Mouse (Mus musculus) forebrain, embryonic 10.5 days (tissue): Measurements from ENCODE around the gene Fam178b. TPM values are rescaled to one million over a fixed set of nuclear protein-coding genes. Genes with fewer than 3 reads are reported as not detected.
A peak's percentile ranks its signal among the peaks of the same experiment; 100 is the strongest.
"Not testable (repeated sequence)": the region's sequence is repeated elsewhere in the genome, so short reads cannot be mapped to it uniquely, and the experiment has no call there.

Source experiments
- DNase-seq: peaks from one replicate; pipeline ENCODE4 v3.0.0-alpha.2; 2017; ENCODE audit warnings: low spot score; ENCODE audit errors: extremely low spot score
- H3K27ac ChIP-seq: fragments of 300-500 bp; sonication (generic); 2 replicates; pipeline ENCODE4 v1.5.1; 2016; ENCODE audit warnings: mild to moderate bottlenecking
- H3K27me3 ChIP-seq: fragments of 300-500 bp; sonication (generic); 2 replicates; pipeline ENCODE4 v1.6.1; 2016; ENCODE audit warnings: mild to moderate bottlenecking; ENCODE audit not compliant: poor library complexity, severe bottlenecking
- H3K36me3 ChIP-seq: fragments of 300-500 bp; sonication (generic); replicated peaks from 2 replicates; pipeline ENCODE4 v1.6.1; 2016; ENCODE audit warnings: mild to moderate bottlenecking, moderate library complexity
- H3K4me1 ChIP-seq: fragments of 300-500 bp; sonication (generic); 2 replicates; pipeline ENCODE4 v1.6.1; 2016
- H3K4me3 ChIP-seq: fragments of 300-500 bp; sonication (generic); 2 replicates; pipeline ENCODE4 v1.5.1; 2016; ENCODE audit warnings: mild to moderate bottlenecking, moderate library complexity
- H3K9me3 ChIP-seq: fragments of 300-500 bp; sonication (generic); 2 replicates; pipeline ENCODE4 v1.6.1; 2016; ENCODE audit warnings: mild to moderate bottlenecking, moderate library complexity
- WGBS: fragments of 180-500 bp; shearing (Covaris S2); methylation state at CpG from one replicate; pipeline ENCODE4 v1.1.7; 2016; 5-methylcytosine and 5-hydroxymethylcytosine counted together
- polyA plus RNA-seq: library from polyadenylated mRNA; unstranded; fragments of >200 nt; fragmentation: Nextera tagmentation; extraction: Ambion mirVana; gene quantifications from 2 replicates; pipeline ENCODE4 v1.2.1, GENCODE M21; 2016

The Fam178b gene
- polyA plus RNA-seq, 1 experiment from 2014 or later = 0.42 TPM

DNA sequence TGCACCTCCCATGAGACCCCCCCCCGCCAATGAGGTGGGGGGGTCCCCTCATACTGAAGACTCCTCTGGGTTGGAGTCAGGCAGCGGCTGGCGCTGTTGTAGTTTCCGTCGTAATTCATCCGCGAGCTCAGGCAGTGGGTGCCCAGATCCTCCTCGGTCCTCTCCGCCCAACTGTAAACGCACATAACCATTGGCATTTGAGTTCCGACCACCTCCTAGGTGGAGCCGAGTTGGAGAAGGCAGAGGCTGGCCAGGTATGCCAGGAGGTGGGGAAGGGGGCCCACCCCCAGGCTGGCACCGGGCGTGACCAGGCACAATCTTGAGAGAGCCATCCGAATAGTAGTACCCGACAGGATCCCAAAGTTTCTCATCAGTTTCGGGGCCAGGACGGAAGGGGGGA lies 133.5 kb downstream of the Fam178b start:
- H3K36me3 ChIP-seq = peaks cover 66% of the 10 kb centered on the region
- 90% methylated on average over 18 of the region's 18 CpGs for WGBS
- H3K4me1 ChIP-seq = peaks cover 53% of the 10 kb centered on the region
- DNase-seq = no peak
- H3K9me3 ChIP-seq = no peaks in the 10 kb centered on the region
- H3K27me3 ChIP-seq = no peaks in the 10 kb centered on the region
- no peak overlapping the region for H3K27ac ChIP-seq
- H3K4me3 ChIP-seq = no peak overlapping the region

DNA sequence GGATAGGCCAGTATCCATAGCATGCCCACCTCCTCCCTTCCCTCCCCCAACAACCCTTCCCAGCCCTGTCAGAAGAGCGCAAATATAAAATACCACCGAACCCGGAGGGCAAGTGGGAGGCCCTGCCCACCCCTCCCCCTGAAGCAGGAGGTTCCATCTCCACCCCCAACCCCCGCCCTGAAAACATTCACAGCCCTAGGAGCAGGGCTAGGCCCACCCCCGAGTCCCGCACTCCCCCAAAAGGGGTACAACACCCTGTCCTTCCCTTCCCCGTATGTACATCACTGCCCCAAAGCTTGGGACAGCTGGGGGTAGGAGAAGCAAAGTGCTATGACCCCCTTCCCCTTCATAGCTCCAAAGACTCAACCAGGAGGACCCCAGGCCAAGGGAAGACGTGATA lies 134.2 kb downstream of the Fam178b start:
- peaks cover 46% of the 10 kb centered on the region for H3K4me1 ChIP-seq
- no peaks in the 10 kb centered on the region for H3K27me3 ChIP-seq
- H3K27ac ChIP-seq = no peak overlapping the region
- H3K36me3 ChIP-seq = peaks cover 58% of the 10 kb centered on the region
- no peaks in the 10 kb centered on the region for H3K9me3 ChIP-seq
- no peak for DNase-seq
- WGBS = 67% methylated on average over 8 of the region's 8 CpGs
- H3K4me3 ChIP-seq = no peak overlapping the region

DNA sequence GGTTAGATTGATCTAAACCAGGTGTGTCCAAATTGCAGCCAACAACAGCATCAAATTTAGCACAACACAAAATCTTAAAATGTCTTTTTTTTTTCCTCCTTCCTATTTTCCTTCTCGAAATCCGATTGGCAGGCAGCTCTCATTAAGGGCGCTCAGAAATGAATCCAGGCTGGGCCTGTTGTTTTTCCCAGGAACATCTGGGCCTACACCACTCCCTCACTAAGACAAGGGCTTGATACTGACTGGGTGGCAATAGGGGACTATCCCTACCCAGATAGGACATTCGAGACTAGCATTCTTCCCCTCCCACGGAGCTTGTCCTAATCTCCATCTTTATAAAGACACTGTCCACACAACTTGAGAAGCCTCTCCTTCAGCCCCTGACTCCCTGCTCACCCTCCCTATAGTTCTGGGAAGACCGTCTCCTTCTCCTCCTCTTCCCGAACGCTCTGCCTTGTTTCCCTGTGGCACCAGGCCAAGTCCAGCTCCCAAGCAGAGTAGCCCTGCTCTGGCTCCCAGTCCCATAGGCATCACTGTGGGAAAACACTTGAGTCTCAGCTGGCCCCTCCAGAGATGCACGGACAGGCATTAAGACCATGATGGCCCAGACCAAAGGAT lies 134.9 kb downstream of the Fam178b start:
- Histone ChIP-seq H3K4me1 (peaks cover 46% of the 10 kb centered on the region), H3K4me3 (no peak overlapping the region), H3K27me3 (no peaks in the 10 kb centered on the region), H3K9me3 (no peaks in the 10 kb centered on the region), H3K27ac (peak overlapping the region; percentile 88; the same call in 1 of the 2 replicates), H3K36me3 (peaks cover 52% of the 10 kb centered on the region)
- WGBS = 56% methylated on average over 9 of the region's 9 CpGs
- DNase-seq = no peak

DNA sequence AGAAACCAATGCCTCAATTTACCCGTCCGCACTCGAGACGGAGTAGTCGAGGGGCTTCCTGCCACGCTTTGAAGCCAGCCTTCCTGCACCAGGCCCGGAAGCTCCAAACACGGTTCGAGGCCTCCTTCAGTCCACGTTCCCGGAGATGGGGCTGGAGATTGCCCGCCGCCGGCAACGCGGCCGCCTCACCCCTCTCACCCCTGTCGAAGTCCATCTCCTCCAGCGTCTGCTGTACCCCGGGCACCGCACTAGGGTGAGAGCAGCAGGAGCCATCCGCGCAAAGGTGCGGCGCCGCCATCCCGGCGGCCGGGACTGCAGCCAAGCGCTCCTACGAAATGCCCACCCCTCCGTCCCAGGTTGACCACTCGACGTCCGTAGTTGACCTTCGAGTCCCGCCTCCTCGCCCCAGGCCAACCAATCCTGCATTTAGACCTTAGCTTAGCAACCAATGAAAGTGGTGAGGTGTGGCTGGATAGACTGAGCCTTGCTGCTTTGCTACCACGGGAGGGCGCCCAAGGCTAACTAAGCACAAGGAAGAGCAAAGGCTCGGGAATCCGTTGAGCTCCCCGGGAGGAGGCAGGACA lies 136.0 kb downstream of the Fam178b start, which contains the start of gene Ankrd39:
Gene Ankrd39, minus strand, starts transcription at position 558 of the 584 bp plus-strand sequence.
- under 1% methylated on average over 43 of the region's 43 CpGs for WGBS
- Histone ChIP-seq H3K4me1 (peaks cover 46% of the 10 kb centered on the region), H3K27me3 (no peaks in the 10 kb centered on the region), H3K36me3 (peaks cover 47% of the 10 kb centered on the region), H3K9me3 (no peaks in the 10 kb centered on the region), H3K27ac (peak within 1 kb of the TSS; percentile 88), H3K4me3 (peak within 1 kb of the TSS; percentile 76)
- peak; percentile 98 for DNase-seq

DNA sequence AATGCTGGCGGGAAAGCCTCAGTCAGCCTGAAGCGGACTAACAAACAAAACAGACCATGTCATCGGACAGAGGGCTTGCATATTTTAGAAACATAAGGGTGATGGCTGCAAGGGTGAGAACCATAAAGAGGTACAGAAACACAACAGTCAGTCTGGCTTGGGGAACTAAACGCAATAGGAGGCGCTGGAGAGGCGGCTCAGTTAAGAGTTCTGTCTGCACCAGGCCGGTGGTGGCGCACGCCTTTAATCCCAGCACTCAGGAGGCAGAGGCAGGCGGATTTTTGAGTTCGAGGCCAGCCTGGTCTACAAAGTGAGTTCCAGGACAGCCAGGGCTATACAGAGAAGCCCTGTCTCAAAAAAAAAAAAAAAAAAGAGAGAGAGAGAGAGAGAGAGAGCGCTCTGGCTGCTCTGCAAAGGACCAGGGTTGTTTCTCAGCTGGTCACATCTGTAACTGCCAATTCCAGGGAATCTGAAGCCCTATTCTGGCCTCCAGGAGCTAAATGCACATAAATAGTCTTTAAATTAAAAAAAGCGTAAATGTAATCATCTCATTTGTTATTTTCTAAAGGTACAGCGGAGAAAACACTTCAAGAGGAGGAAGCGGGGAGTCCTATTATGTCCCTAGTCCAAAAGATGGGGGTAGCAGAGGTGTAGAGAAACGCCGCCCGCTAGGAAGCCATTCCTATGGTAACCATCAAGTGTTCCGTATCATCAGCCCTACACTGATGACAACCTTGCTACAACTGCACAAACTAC lies 137.0 kb downstream of the Fam178b start:
- DNase-seq = no peak
- H3K36me3 ChIP-seq = peaks cover 47% of the 10 kb centered on the region
- 0 out of 2 replicates have a peak overlapping the region, but pooled peaks have one; percentile 88 for H3K27ac ChIP-seq
- H3K4me3 ChIP-seq = peak overlapping the region; percentile 76
- WGBS = 75% methylated on average over 19 of the region's 19 CpGs
- H3K4me1 ChIP-seq = peaks cover 46% of the 10 kb centered on the region
- no peaks in the 10 kb centered on the region for H3K9me3 ChIP-seq
- no peaks in the 10 kb centered on the region for H3K27me3 ChIP-seq

DNA sequence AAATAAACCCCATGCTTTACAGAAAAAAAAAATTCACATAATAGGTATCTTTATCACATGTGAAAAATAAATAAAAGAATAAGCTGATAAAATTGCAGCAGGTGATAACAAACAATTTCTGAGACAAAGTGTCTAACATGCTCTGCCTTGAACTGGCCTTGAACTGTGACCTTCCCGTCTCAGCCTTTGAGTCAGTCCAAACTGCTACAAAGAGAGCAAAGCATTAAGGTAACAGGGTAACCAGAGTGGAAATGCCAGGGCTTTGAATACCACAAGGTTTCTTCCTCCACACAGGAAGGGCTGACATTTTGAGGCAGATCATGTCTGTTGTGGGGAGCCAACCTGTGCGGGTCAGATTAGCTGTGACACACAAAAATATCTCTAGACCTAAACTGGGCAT lies 137.6 kb downstream of the Fam178b start:
- 84% methylated on average over 2 of the region's 2 CpGs for WGBS

DNA sequence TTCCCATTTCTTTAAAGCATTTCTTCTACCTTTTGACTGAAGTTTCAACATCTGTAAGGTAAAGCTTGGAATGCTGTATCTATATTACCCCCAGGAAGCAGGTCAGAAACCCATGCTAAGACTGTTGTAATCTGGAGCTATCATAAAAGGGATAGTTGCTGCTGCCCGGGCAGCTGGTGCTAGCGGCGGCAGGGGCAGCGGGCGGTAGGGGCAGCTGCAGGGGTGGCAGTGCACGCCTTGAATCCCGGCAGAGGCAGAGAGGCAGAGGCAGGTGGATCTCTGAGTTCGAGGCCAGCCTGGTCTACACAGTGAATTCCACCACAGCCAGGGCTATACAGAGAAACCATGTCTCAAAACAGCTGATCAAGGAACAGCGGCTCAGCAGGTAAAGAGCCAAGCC lies 140.1 kb downstream of the Fam178b start:
- H3K27ac ChIP-seq = no peak overlapping the region
- no peak for DNase-seq
- no peak overlapping the region for H3K4me3 ChIP-seq
- H3K4me1 ChIP-seq = peaks cover 25% of the 10 kb centered on the region
- no peaks in the 10 kb centered on the region for H3K27me3 ChIP-seq
- peaks cover 45% of the 10 kb centered on the region for H3K36me3 ChIP-seq
- WGBS = 96% methylated on average over 9 of the region's 9 CpGs
- H3K9me3 ChIP-seq = no peaks in the 10 kb centered on the region

More for the DNA sequence above, 137.6 kb downstream of the Fam178b start:
- DNase-seq = no peak
- H3K4me1 ChIP-seq = peaks cover 46% of the 10 kb centered on the region
- no peak overlapping the region for H3K27ac ChIP-seq
- no peak overlapping the region for H3K4me3 ChIP-seq
- peaks cover 47% of the 10 kb centered on the region for H3K36me3 ChIP-seq
- no peaks in the 10 kb centered on the region for H3K9me3 ChIP-seq
- H3K27me3 ChIP-seq = no peaks in the 10 kb centered on the region

DNA sequence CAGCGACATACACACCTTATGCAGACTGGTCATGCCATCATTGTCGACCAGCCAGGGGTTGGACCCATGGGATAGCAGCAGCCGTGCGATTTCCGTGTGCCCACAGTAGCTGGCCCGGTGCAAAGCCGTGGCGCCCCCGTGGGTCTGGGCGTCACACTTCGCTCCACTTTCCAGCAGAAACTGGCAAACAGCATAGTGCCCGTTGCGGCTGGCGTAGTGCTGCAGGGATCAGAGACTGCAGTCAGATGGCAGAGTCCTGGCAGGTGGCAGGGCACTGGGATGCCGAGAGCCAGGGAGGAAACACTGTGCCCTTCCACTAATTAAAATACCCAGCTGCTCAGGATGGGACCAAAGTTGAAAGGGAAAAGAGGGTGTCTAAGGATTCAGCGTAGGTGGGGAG lies 141.1 kb downstream of the Fam178b start:
- H3K27me3 ChIP-seq = no peaks in the 10 kb centered on the region
- peaks cover 48% of the 10 kb centered on the region for H3K36me3 ChIP-seq
- H3K4me3 ChIP-seq = no peak overlapping the region
- H3K9me3 ChIP-seq = no peaks in the 10 kb centered on the region
- 96% methylated on average over 16 of the region's 16 CpGs for WGBS
- DNase-seq = no peak
- no peak overlapping the region for H3K27ac ChIP-seq
- H3K4me1 ChIP-seq = peaks cover 19% of the 10 kb centered on the region

DNA sequence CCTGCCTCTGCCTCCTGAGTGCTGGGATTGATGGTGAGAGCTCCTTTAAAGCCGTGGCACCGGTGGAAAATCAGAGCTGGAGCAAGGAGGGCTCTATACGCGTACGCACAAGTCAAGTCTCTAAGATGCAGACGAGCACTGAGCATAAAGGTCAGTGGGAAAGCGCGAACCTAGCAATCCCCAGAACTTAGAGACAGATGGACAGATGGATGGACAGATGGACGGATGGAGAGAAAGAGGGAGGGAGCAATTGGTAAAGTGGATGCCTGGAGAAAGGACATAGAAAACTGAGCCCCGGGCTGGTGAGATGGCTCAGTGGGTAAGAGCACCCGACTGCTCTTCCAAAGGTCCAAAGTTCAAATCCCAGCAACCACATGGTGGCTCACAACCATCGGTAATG lies 142.2 kb downstream of the Fam178b start:
- peaks cover 12% of the 10 kb centered on the region for H3K4me1 ChIP-seq
- no peaks in the 10 kb centered on the region for H3K9me3 ChIP-seq
- WGBS = 92% methylated on average over 12 of the region's 12 CpGs
- no peak for DNase-seq
- no peak overlapping the region for H3K4me3 ChIP-seq
- H3K36me3 ChIP-seq = peaks cover 52% of the 10 kb centered on the region
- H3K27ac ChIP-seq = no peak overlapping the region
- H3K27me3 ChIP-seq = no peaks in the 10 kb centered on the region

DNA sequence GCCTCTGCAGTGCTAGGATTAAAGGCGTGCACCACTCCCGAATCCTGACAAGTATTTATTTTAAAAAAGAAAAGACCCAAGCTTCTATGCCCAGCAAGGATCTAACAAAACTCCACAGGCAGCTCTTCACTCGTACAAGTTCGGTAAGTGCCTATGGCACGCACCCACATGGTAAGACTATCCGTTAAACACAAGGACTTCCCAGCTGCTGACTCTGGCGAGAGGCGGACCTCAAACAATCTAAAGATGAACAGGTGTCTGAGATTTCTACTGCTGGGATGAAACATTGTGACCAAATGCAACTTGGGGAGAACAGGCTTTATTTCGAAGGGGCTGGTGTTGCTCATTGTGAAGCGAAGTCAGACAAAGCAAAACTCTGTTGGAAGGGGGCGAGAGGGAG lies 142.9 kb downstream of the Fam178b start:
- WGBS = 94% methylated on average over 11 of the region's 11 CpGs
- H3K27ac ChIP-seq = no peak overlapping the region
- no peaks in the 10 kb centered on the region for H3K9me3 ChIP-seq
- no peaks in the 10 kb centered on the region for H3K27me3 ChIP-seq
- peaks cover 6% of the 10 kb centered on the region; the same call in 1 of the 2 replicates for H3K4me1 ChIP-seq
- no peak overlapping the region for H3K4me3 ChIP-seq
- no peak for DNase-seq
- peaks cover 52% of the 10 kb centered on the region for H3K36me3 ChIP-seq

DNA sequence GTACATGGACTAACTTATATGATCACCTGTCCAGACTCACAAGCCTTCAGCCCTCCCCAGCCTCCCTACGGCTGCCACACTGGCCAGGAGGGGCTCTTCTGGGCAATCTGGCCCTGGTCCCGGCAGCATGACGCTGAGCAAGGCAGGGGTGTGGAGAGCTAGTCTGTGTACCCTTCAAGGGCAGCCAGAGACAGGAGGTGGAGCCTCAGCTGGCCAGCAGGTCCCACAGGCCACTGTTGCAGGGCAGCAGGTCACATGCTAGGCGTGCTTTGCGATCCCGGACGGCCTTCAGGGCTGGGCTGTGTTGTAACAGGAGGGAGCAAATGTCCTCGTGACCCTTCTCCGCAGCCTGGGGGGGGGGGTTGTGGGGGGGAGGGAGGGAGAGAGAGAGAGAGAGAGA lies 143.8 kb downstream of the Fam178b start, which contains the start of gene Gm42417:
Gene Gm42417, minus strand, starts transcription at position 244 of the 400 bp plus-strand sequence.
- Histone ChIP-seq H3K36me3 (peaks cover 52% of the 10 kb centered on the region), H3K4me1 (peaks cover 6% of the 10 kb centered on the region; the same call in 1 of the 2 replicates), H3K9me3 (no peaks in the 10 kb centered on the region), H3K27me3 (no peaks in the 10 kb centered on the region), H3K4me3 (no peak within 1 kb of the TSS), H3K27ac (no peak within 1 kb of the TSS)
- 76% methylated on average over 9 of the region's 9 CpGs for WGBS
- DNase-seq = no peak

DNA sequence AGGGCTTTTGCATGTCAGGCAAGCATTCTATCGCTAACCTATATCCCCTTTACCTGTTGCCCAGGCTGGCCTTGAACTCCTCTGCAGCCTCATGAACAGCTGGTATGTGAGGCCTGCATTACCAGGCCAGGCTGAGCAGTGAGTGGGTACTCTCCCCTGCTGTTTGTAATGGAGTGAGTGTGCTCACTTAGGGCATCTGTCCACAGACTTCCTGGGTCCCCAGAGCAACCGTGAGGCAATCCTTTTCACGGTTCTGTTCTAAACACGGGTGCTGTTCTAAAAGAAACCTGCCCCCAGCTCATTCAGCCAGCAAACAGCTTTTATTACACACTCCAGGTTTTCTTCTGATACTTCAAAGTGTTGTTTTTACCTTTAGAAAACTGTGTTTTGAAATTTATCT lies 144.3 kb downstream of the Fam178b start:
- H3K27me3 ChIP-seq = no peaks in the 10 kb centered on the region
- no peak overlapping the region for H3K4me3 ChIP-seq
- 87% methylated on average over 4 of the region's 4 CpGs for WGBS
- H3K4me1 ChIP-seq = peaks cover 6% of the 10 kb centered on the region; the same call in 1 of the 2 replicates
- DNase-seq = no peak
- H3K36me3 ChIP-seq = peaks cover 52% of the 10 kb centered on the region
- H3K9me3 ChIP-seq = no peaks in the 10 kb centered on the region
- no peak overlapping the region for H3K27ac ChIP-seq

DNA sequence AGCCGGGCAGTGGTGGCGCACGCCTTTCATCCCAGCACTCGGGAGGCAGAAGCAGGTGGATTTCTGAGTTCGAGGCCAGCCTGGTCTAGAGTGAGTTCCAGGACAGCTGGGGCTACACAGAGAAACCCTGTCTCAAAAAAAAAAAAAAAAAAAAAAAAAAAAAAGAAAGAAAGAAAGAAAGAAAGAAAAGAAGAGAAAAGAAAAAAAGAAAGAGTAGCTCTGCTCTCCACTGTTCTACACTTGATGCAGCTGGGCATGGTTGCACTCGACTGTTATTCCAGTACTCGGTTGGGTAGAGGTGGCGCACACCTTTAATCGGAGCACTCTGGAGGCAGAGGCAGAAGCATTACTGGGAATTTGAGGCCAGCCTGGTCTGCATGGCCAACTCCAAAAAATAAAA lies 146.2 kb downstream of the Fam178b start, which contains the start of gene Ankrd23:
Gene Ankrd23, minus strand, starts transcription at position 101 of the 400 bp plus-strand sequence.
- H3K27ac ChIP-seq = peak within 1 kb of the TSS; percentile 21; the same call in 1 of the 2 replicates
- H3K36me3 ChIP-seq = peaks cover 51% of the 10 kb centered on the region
- H3K4me3 ChIP-seq, H3K9me3 ChIP-seq, H3K27me3 ChIP-seq, DNase-seq, H3K4me1 ChIP-seq: not testable (repeated sequence)
- WGBS = 95% methylated on average over 9 of the region's 9 CpGs
